Comparison of ENCODE assay signal across 18 mouse cellular contexts in the genomic region with DNA sequence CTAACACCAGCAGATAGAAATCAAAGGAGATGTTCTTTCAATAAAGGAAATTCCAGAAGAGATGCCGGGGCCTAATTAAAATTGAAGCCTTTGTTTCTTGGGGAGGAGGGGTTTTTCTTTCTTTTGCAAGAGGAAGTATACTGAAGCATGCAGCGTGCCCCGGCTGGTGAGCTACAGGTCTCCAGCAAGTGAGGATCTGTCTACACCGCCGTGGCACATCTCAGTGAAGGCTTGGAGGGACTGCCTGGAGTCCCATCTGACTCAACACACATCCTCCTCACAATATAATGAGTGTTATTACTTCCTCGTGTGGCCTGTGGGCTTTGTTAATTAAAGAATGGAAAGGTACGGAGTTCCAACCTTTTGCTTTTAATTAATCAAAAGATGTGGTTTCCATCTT.
A peak's percentile ranks its signal among the peaks of the same experiment; 100 is the strongest.
DNase-seq lines count a peak whose midpoint lies in the region; ATAC-seq and TF ChIP-seq lines count a peak whose summit lies in the region.
"Had no signal": no experiment of that assay in that cellular context is flagged by ENCODE, and none has a peak within 500 bp of the region (broad histone marks: within the 10 kb centered on the region; RNA-seq: fewer than 3 reads in every experiment).

No protein-coding gene starts in this region.

- H3K27me3 ChIP-seq in forebrain, embryonic 14.5 days (replicated peaks; ENCODE audit: control insufficient read depth, insufficient read depth, low read length): no peaks in the 10 kb centered on the region
- no peaks in the 10 kb centered on the region for H3K27me3 ChIP-seq in forebrain, embryonic 16.5 days (replicated peaks; ENCODE audit: control insufficient read depth, insufficient read depth, low read length)
- H3K27me3 ChIP-seq in lung, postnatal 0 days (replicated peaks; ENCODE audit: insufficient read depth, low read length): no peaks in the 10 kb centered on the region
- H3K27me3 ChIP-seq: heart, embryonic 12.5 days; kidney, embryonic 15.5 days had no signal

- no peak overlapping the region for H3K27ac ChIP-seq in forebrain, embryonic 14.5 days (ENCODE audit: low read depth, low read length)
- no peak overlapping the region for H3K27ac ChIP-seq in forebrain, embryonic 16.5 days (ENCODE audit: low read length)
- no peak overlapping the region for H3K27ac ChIP-seq in lung, postnatal 0 days (ENCODE audit: low read length)
- H3K27ac ChIP-seq: hindbrain, embryonic 10.5 days; kidney, embryonic 15.5 days; liver, embryonic 14.5 days; stomach, postnatal 0 days had no signal

- DNase-seq in forebrain, embryonic 14.5 days (ENCODE audit: low spot score): peak; percentile 12
- peak; percentile 4 for DNase-seq in lung, postnatal 0 days (ENCODE audit: low spot score)
- DNase-seq in lung, postnatal 4 days: no peak
- DNase-seq in Muller cell, postnatal 12 days (ENCODE audit: inconsistent ontology term): peak; percentile 31
- no peak for DNase-seq in adrenal gland, postnatal 10 days
- DNase-seq in urinary bladder, postnatal 10 days (ENCODE audit: low spot score): no peak
- DNase-seq: cerebellum, adult 11-12 months; kidney, adult 11 months; layer of hippocampus, adult 9-11 months had no signal

- H3K4me2 ChIP-seq in forebrain, embryonic 14.5 days (ENCODE audit: low read length): no peak overlapping the region
- no peak overlapping the region for H3K4me2 ChIP-seq in forebrain, embryonic 16.5 days (ENCODE audit: low read length)
- H3K4me2 ChIP-seq in lung, postnatal 0 days (replicated peaks; ENCODE audit: low read depth, low read length): no peak overlapping the region
- H3K4me2 ChIP-seq: heart, embryonic 12.5 days; kidney, embryonic 15.5 days; lung, embryonic 14.5 days had no signal

- H3K9me3 ChIP-seq in forebrain, embryonic 14.5 days (replicated peaks; ENCODE audit: control insufficient read depth, low read length): no peaks in the 10 kb centered on the region
- no peaks in the 10 kb centered on the region for H3K9me3 ChIP-seq in forebrain, embryonic 16.5 days (ENCODE audit: control insufficient read depth, low read length)
- no peaks in the 10 kb centered on the region for H3K9me3 ChIP-seq in lung, postnatal 0 days (ENCODE audit: low read length)
- H3K9me3 ChIP-seq: hindbrain, embryonic 10.5 days; kidney, embryonic 15.5 days had no signal

- TF ChIP-seq EP300 in lung, postnatal 0 days (IDR thresholded peaks at IDR 0.05): no peak

- H3K36me3 ChIP-seq in forebrain, embryonic 14.5 days (ENCODE audit: control insufficient read depth, insufficient read depth, low read length): no peaks in the 10 kb centered on the region
- H3K36me3 ChIP-seq in forebrain, embryonic 16.5 days (ENCODE audit: control insufficient read depth, insufficient read depth): no peaks in the 10 kb centered on the region
- no peaks in the 10 kb centered on the region for H3K36me3 ChIP-seq in lung, postnatal 0 days (ENCODE audit: insufficient read depth, low read length)
- H3K36me3 ChIP-seq: heart, embryonic 12.5 days; hindbrain, embryonic 10.5 days; kidney, embryonic 15.5 days had no signal

- H3K4me3 ChIP-seq in forebrain, embryonic 14.5 days (ENCODE audit: low read depth, low read length): no peak overlapping the region
- H3K4me3 ChIP-seq in forebrain, embryonic 16.5 days (replicated peaks; ENCODE audit: low read length): no peak overlapping the region
- H3K4me3 ChIP-seq in lung, postnatal 0 days (ENCODE audit: low read depth, low read length): no peak overlapping the region
- H3K4me3 ChIP-seq: heart, embryonic 12.5 days; hindbrain, embryonic 10.5 days; kidney, embryonic 15.5 days had no signal

- no peak for ATAC-seq in forebrain, embryonic 14.5 days
- ATAC-seq in forebrain, embryonic 16.5 days: no peak
- no peak for ATAC-seq in lung, postnatal 0 days
- ATAC-seq in hematopoietic stem cell, adult 5-6 weeks (replicated peaks in 1 of 2; ENCODE audit: insufficient read depth in 1 of 2, low FRiP score in 2 of 2, low TSS enrichment in 1 of 2, low read depth in 1 of 2, poor library complexity in 2 of 2, severe bottlenecking in 2 of 2): 0 out of 4 replicates have a peak, but pooled peaks have one; percentile 17 to 51
- ATAC-seq: CD4-positive, CD25-positive, alpha-beta regulatory T cell, adult 4 months had no signal

- WGBS in forebrain, embryonic 14.5 days: 22% methylated on average over 7 of the region's 7 CpGs
- WGBS in forebrain, embryonic 16.5 days: 13% methylated on average over 7 of the region's 7 CpGs
- WGBS in lung, postnatal 0 days: 61% methylated on average over 7 of the region's 7 CpGs

- no peak for TF ChIP-seq CTCF in lung, postnatal 0 days (IDR thresholded peaks at IDR 0.05)

- no peak overlapping the region for H3K9ac ChIP-seq in forebrain, embryonic 14.5 days (ENCODE audit: low read length)
- H3K9ac ChIP-seq in forebrain, embryonic 16.5 days (replicated peaks; ENCODE audit: low read depth, low read length): no peak overlapping the region
- no peak overlapping the region for H3K9ac ChIP-seq in lung, postnatal 0 days (replicated peaks; ENCODE audit: low read depth)
- H3K9ac ChIP-seq: heart, embryonic 12.5 days; kidney, embryonic 15.5 days; liver, embryonic 14.5 days; lung, embryonic 14.5 days had no signal

- no peaks in the 10 kb centered on the region for H3K4me1 ChIP-seq in forebrain, embryonic 14.5 days (ENCODE audit: control insufficient read depth, insufficient read depth, low read length)
- peaks cover 8% of the 10 kb centered on the region for H3K4me1 ChIP-seq in forebrain, embryonic 16.5 days (replicated peaks; ENCODE audit: control insufficient read depth, insufficient read depth, low read length)
- H3K4me1 ChIP-seq in lung, postnatal 0 days (ENCODE audit: insufficient read depth, low read depth, low read length): peaks cover 3% of the 10 kb centered on the region; the same call in 1 of the 2 replicates

Comparison
In these comparisons a context has a peak if more than half of its experiments do, and no peak if none do; other contexts are left out.
1. DNase-seq: peak in forebrain, embryonic 14.5 days (single experiment), lung, postnatal 0 days (single experiment) and Muller cell, postnatal 12 days (single experiment); none in lung, postnatal 4 days (0 of 2), adrenal gland, postnatal 10 days (single experiment) and urinary bladder, postnatal 10 days (single experiment).
2. ATAC-seq: peak in hematopoietic stem cell, adult 5-6 weeks (2 of 2); none in forebrain, embryonic 14.5 days (single experiment), forebrain, embryonic 16.5 days (single experiment) and lung, postnatal 0 days (single experiment).